Mouse (Mus musculus): ENCODE measurements around the gene Hs3st4. TPM values are rescaled to one million over a fixed set of nuclear protein-coding genes. Genes with fewer than 3 reads are reported as not detected.

Gene Hs3st4
- total RNA-seq, 1 experiment = 0.40 TPM

DNA sequence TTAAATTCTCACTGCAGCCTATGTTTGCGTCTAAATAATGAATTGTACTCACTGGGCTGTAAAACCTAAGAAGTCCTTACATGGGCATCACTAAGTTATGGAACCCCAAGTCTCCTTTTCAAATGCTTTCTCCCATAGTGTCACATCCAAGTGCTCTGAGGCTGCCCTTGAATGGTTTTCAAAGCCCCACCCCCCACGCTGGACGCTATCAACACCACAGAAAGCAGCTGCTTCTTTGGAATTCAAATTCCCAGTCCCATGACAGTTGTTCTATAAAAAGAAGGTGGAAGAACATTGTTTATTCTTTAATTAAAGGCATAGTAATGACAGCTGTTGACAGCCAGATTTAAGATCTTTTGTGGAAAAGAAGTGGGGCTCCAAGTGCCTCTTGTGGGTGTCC, 275.8 kb downstream of the Hs3st4 start:
- H3K27ac ChIP-seq (ENCODE audit: insufficient read depth, low read depth, low read length, poor library complexity, severe bottlenecking) = no peak overlapping the region
- no peak overlapping the region for H3K9ac ChIP-seq (ENCODE audit: insufficient read depth, low read depth, low read length, poor library complexity, severe bottlenecking)
- DNase-seq (ENCODE audit: low read depth, low spot score) = no peak
- no peaks in the 10 kb centered on the region for H3K36me3 ChIP-seq (ENCODE audit: control insufficient read depth, insufficient read depth, low read length, poor library complexity, severe bottlenecking)
- no peak for TF ChIP-seq HCFC1 (IDR thresholded peaks at IDR 0.05; ENCODE audit: borderline replicate concordance, insufficient read depth, low read length)
- TF ChIP-seq ZNF384 (IDR thresholded peaks at IDR 0.05; ENCODE audit: low read depth, low read length) = no peak
- no peak for TF ChIP-seq CHD2 (IDR thresholded peaks at IDR 0.05; ENCODE audit: low read depth, low read length)
- TF ChIP-seq MAFK (IDR thresholded peaks at IDR 0.05; ENCODE audit: insufficient read depth, low read depth, low read length) = no peak
- no peak for TF ChIP-seq ZC3H11A (IDR thresholded peaks at IDR 0.05; ENCODE audit: borderline replicate concordance, low read depth, low read length)
- H3K4me3 ChIP-seq (ENCODE audit: insufficient read depth in 1 of 2, low read depth in 1 of 2, low read length in 2 of 2, poor library complexity in 1 of 2, severe bottlenecking in 1 of 2) = no peak overlapping the region
- H3K9me3 ChIP-seq (ENCODE audit: control insufficient read depth, insufficient read depth, low read depth, low read length) = no peaks in the 10 kb centered on the region
- H3K4me1 ChIP-seq (ENCODE audit: control insufficient read depth in 2 of 2, insufficient read depth in 2 of 2, low read length in 2 of 2, poor library complexity in 1 of 2) = no peaks in the 10 kb centered on the region
- in situ Hi-C loops (cut with MboI; ENCODE audit: low sequenced_read_pairs in 2 of 2, unreplicated experiment in 2 of 2) = no loop called here

DNA sequence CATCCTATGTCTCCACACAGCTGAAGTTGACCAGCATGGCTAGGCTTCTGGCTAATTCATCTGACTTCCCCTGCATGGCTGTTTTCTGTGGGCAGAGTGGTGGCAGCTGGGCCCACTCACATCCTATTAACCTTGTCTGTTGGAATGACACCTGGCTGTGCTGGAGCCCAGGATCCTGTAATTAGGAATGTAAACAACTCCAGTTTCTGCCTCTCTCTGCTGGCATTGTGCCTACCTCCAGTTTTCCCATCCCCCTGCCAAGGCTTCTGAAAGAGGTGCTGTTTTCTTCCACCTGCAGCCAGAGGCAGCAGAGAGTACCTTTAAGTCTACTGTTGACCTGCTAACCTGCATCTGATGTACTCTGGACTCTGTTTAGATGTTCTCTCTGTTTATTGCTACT, 288.1 kb downstream of the Hs3st4 start:
- in situ Hi-C loops (cut with MboI; ENCODE audit: low sequenced_read_pairs in 2 of 2, unreplicated experiment in 2 of 2) = no loop called here
- no peak for TF ChIP-seq HCFC1 (IDR thresholded peaks at IDR 0.05; ENCODE audit: borderline replicate concordance, insufficient read depth, low read length)
- TF ChIP-seq ZNF384 (IDR thresholded peaks at IDR 0.05; ENCODE audit: low read depth, low read length) = no peak
- TF ChIP-seq ZC3H11A (IDR thresholded peaks at IDR 0.05; ENCODE audit: borderline replicate concordance, low read depth, low read length) = no peak
- no peak for TF ChIP-seq MAFK (IDR thresholded peaks at IDR 0.05; ENCODE audit: insufficient read depth, low read depth, low read length)
- no peak for TF ChIP-seq CHD2 (IDR thresholded peaks at IDR 0.05; ENCODE audit: low read depth, low read length)
- Histone ChIP-seq H3K27ac (ENCODE audit: insufficient read depth, low read depth, low read length, poor library complexity, severe bottlenecking) (no peak overlapping the region), H3K4me1 (ENCODE audit: control insufficient read depth in 2 of 2, insufficient read depth in 2 of 2, low read length in 2 of 2, poor library complexity in 1 of 2) (no peaks in the 10 kb centered on the region; a peak in 1 of 4 replicates), H3K36me3 (ENCODE audit: control insufficient read depth, insufficient read depth, low read length, poor library complexity, severe bottlenecking) (no peaks in the 10 kb centered on the region), H3K4me3 (ENCODE audit: insufficient read depth in 1 of 2, low read depth in 1 of 2, low read length in 2 of 2, poor library complexity in 1 of 2, severe bottlenecking in 1 of 2) (no peak overlapping the region), H3K9ac (ENCODE audit: insufficient read depth, low read depth, low read length, poor library complexity, severe bottlenecking) (no peak overlapping the region), H3K9me3 (ENCODE audit: control insufficient read depth, insufficient read depth, low read depth, low read length) (no peaks in the 10 kb centered on the region)
- DNase-seq (ENCODE audit: low read depth, low spot score) = no peak

DNA sequence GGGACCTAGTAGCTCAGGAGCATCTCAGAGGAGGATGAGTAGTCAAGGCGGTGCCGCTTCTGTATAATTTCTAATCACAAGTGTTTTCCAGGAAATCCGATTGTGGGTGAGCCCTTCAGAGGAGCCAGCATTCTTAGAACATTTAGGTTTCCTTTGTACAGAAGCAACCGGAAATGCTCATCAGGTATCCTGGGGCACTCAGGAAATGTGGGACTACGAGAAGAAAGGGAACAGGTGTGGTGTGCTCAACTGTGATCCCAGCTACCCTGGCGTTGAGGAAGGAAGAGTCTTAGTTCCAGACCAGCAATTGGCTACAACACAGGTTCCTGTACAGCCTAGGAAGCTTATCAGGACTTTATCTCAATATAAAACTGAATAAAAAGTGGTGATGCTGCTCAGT, 307.2 kb downstream of the Hs3st4 start:
- Histone ChIP-seq H3K9ac (ENCODE audit: insufficient read depth, low read depth, low read length, poor library complexity, severe bottlenecking) (no peak overlapping the region), H3K4me1 (ENCODE audit: control insufficient read depth in 2 of 2, insufficient read depth in 2 of 2, low read length in 2 of 2, poor library complexity in 1 of 2) (no peaks in the 10 kb centered on the region), H3K27ac (ENCODE audit: insufficient read depth, low read depth, low read length, poor library complexity, severe bottlenecking) (no peak overlapping the region), H3K9me3 (ENCODE audit: control insufficient read depth, insufficient read depth, low read depth, low read length) (no peaks in the 10 kb centered on the region), H3K36me3 (ENCODE audit: control insufficient read depth, insufficient read depth, low read length, poor library complexity, severe bottlenecking) (no peaks in the 10 kb centered on the region), H3K4me3 (ENCODE audit: insufficient read depth in 1 of 2, low read depth in 1 of 2, low read length in 2 of 2, poor library complexity in 1 of 2, severe bottlenecking in 1 of 2) (no peak overlapping the region)
- TF ChIP-seq ZC3H11A (IDR thresholded peaks at IDR 0.05; ENCODE audit: borderline replicate concordance, low read depth, low read length) (no peak), CHD2 (IDR thresholded peaks at IDR 0.05; ENCODE audit: low read depth, low read length) (no peak), MAFK (IDR thresholded peaks at IDR 0.05; ENCODE audit: insufficient read depth, low read depth, low read length) (no peak)
- no peak for DNase-seq (ENCODE audit: low read depth, low spot score)
- in situ Hi-C loops (cut with MboI; ENCODE audit: low sequenced_read_pairs in 2 of 2, unreplicated experiment in 2 of 2) = no loop called here

DNA sequence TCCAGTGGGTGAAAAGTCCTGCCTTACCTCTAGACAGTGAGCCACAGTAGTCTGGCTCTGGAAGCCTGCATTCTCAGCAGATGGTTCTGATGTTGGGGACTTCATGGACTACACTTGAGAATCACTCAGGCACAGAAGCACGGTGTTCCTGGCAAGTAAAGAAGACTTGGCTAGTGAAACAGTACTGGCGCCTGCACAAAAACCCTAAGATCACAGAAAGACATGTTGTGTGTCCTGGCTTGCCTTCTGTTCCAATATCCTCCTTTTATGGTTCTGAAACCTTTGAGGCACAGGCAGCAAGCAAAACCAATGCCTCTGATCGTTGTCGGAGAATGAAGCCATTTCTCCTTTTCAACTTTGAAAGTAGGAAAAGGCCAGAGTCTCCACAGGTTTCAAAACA, 336.8 kb downstream of the Hs3st4 start:
- DNase-seq (ENCODE audit: low read depth, low spot score) = no peak
- H3K9me3 ChIP-seq (ENCODE audit: control insufficient read depth, insufficient read depth, low read depth, low read length) = no peaks in the 10 kb centered on the region
- no peaks in the 10 kb centered on the region for H3K4me1 ChIP-seq (ENCODE audit: control insufficient read depth in 2 of 2, insufficient read depth in 2 of 2, low read length in 2 of 2, poor library complexity in 1 of 2)
- TF ChIP-seq ZC3H11A (IDR thresholded peaks at IDR 0.05; ENCODE audit: borderline replicate concordance, low read depth, low read length) (no peak), HCFC1 (IDR thresholded peaks at IDR 0.05; ENCODE audit: borderline replicate concordance, insufficient read depth, low read length) (no peak), CHD2 (IDR thresholded peaks at IDR 0.05; ENCODE audit: low read depth, low read length) (no peak), MAFK (IDR thresholded peaks at IDR 0.05; ENCODE audit: insufficient read depth, low read depth, low read length) (no peak)
- H3K4me3 ChIP-seq (ENCODE audit: insufficient read depth in 1 of 2, low read depth in 1 of 2, low read length in 2 of 2, poor library complexity in 1 of 2, severe bottlenecking in 1 of 2) = no peak overlapping the region
- no peaks in the 10 kb centered on the region for H3K36me3 ChIP-seq (ENCODE audit: control insufficient read depth, insufficient read depth, low read length, poor library complexity, severe bottlenecking)
- H3K27ac ChIP-seq (ENCODE audit: insufficient read depth, low read depth, low read length, poor library complexity, severe bottlenecking) = no peak overlapping the region
- H3K9ac ChIP-seq (ENCODE audit: insufficient read depth, low read depth, low read length, poor library complexity, severe bottlenecking) = no peak overlapping the region
- in situ Hi-C loops (cut with MboI; ENCODE audit: low sequenced_read_pairs in 2 of 2, unreplicated experiment in 2 of 2) = no loop called here

DNA sequence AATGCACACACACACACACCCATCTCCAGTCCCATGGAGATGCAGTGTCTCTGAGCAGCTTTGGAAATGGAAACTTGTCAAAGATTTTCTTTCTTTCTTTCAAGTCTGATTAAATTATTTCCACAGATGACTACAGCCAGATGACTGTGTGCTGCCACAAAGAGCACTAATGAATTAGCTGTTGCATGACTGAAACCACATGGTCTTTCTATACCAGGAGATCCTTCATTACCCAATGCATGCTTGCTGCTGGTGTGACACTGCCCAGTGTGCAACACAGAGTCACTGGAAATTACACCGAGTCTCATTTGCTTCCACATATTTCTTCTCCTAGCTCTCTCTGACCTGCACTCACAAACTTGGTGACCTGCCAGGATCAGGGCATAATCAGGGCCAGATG, 353.0 kb downstream of the Hs3st4 start:
- in situ Hi-C loops (cut with MboI; ENCODE audit: low sequenced_read_pairs in 2 of 2, unreplicated experiment in 2 of 2) = no loop called here
- Histone ChIP-seq H3K36me3 (ENCODE audit: control insufficient read depth, insufficient read depth, low read length, poor library complexity, severe bottlenecking) (no peaks in the 10 kb centered on the region), H3K4me3 (ENCODE audit: insufficient read depth in 1 of 2, low read depth in 1 of 2, low read length in 2 of 2, poor library complexity in 1 of 2, severe bottlenecking in 1 of 2) (no peak overlapping the region), H3K27ac (ENCODE audit: insufficient read depth, low read depth, low read length, poor library complexity, severe bottlenecking) (no peak overlapping the region), H3K9ac (ENCODE audit: insufficient read depth, low read depth, low read length, poor library complexity, severe bottlenecking) (no peak overlapping the region), H3K9me3 (ENCODE audit: control insufficient read depth, insufficient read depth, low read depth, low read length) (no peaks in the 10 kb centered on the region), H3K4me1 (ENCODE audit: control insufficient read depth in 2 of 2, insufficient read depth in 2 of 2, low read length in 2 of 2, poor library complexity in 1 of 2) (no peaks in the 10 kb centered on the region)
- DNase-seq (ENCODE audit: low read depth, low spot score) = no peak
- no peak for TF ChIP-seq HCFC1 (IDR thresholded peaks at IDR 0.05; ENCODE audit: borderline replicate concordance, insufficient read depth, low read length)
- TF ChIP-seq ZNF384 (IDR thresholded peaks at IDR 0.05; ENCODE audit: low read depth, low read length) = no peak
- TF ChIP-seq MAFK (IDR thresholded peaks at IDR 0.05; ENCODE audit: insufficient read depth, low read depth, low read length) = no peak
- no peak for TF ChIP-seq ZC3H11A (IDR thresholded peaks at IDR 0.05; ENCODE audit: borderline replicate concordance, low read depth, low read length)
- no peak for TF ChIP-seq CHD2 (IDR thresholded peaks at IDR 0.05; ENCODE audit: low read depth, low read length)
